Mouse (Mus musculus) heart, embryonic 16.5 days (tissue): ENCODE data around the gene Celsr1. TPM values are rescaled to one million over a fixed set of nuclear protein-coding genes. Genes with fewer than 3 reads are reported as not detected.
"Not testable (repeated sequence)": the region's sequence is repeated elsewhere in the genome, so short reads cannot be mapped to it uniquely, and the experiment has no call there.

Experiments
- ATAC-seq: fragments of 200-750 bp; cut with Nextera tagmentation; replicated peaks from 2 replicates; pipeline ENCODE4 v1.8.0; 2017; ENCODE audit warnings: moderate number of reproducible peaks; ENCODE audit not compliant: insufficient read depth, low FRiP score; ENCODE audit errors: extremely low read depth
- H3K27ac ChIP-seq: fragments of 300-500 bp; sonication (generic); 2 replicates; pipeline ENCODE4 v1.5.1; 2014; ENCODE audit warnings: mild to moderate bottlenecking, low read length, control low read depth, moderate library complexity
- H3K27me3 ChIP-seq: fragments of 300-500 bp; sonication (generic); 2 replicates; pipeline ENCODE4 v1.6.1; 2014; ENCODE audit warnings: low read length, mixed read lengths; ENCODE audit not compliant: control insufficient read depth, insufficient read depth
- H3K36me3 ChIP-seq: fragments of 300-500 bp; sonication (generic); 2 replicates; pipeline ENCODE4 v1.6.1; 2014; ENCODE audit not compliant: control insufficient read depth, insufficient read depth
- H3K4me1 ChIP-seq: fragments of 300-500 bp; sonication (generic); 2 replicates; pipeline ENCODE4 v1.6.1; 2014; ENCODE audit warnings: low read length, mixed read lengths; ENCODE audit not compliant: control insufficient read depth, insufficient read depth
- H3K4me2 ChIP-seq: fragments of 300-500 bp; sonication (generic); 2 replicates; pipeline ENCODE4 v1.6.1; 2014; ENCODE audit warnings: low read depth, mild to moderate bottlenecking, control low read depth, low read length
- H3K4me3 ChIP-seq: fragments of 300-500 bp; sonication (generic); 2 replicates; pipeline ENCODE4 v1.5.1; 2014; ENCODE audit warnings: mild to moderate bottlenecking, control low read depth, low read length
- H3K9ac ChIP-seq: fragments of 300-500 bp; sonication (generic); 2 replicates; pipeline ENCODE4 v1.6.1; 2014; ENCODE audit warnings: low read length, control low read depth
- H3K9me3 ChIP-seq: fragments of 300-500 bp; sonication (generic); replicated peaks from 2 replicates; pipeline ENCODE4 v1.6.1; 2016; ENCODE audit warnings: low read length; ENCODE audit not compliant: control insufficient read depth
- WGBS: fragments of 180-500 bp; shearing (Covaris S2); extraction: QIAGEN DNeasy Blood & Tissue Kit; methylation state at CpG from one replicate; pipeline ENCODE4 v1.1.7; 2014; 5-methylcytosine and 5-hydroxymethylcytosine counted together
- polyA plus RNA-seq: library from polyadenylated mRNA; unstranded; fragments of >200 nt; fragmentation: Nextera tagmentation; extraction: Ambion mirVana; gene quantifications from 2 replicates; pipeline ENCODE4 v1.2.1, GENCODE M21; 2015

The Celsr1 gene
- polyA plus RNA-seq, 1 experiment from 2014 or later, result 1.7 TPM

DNA sequence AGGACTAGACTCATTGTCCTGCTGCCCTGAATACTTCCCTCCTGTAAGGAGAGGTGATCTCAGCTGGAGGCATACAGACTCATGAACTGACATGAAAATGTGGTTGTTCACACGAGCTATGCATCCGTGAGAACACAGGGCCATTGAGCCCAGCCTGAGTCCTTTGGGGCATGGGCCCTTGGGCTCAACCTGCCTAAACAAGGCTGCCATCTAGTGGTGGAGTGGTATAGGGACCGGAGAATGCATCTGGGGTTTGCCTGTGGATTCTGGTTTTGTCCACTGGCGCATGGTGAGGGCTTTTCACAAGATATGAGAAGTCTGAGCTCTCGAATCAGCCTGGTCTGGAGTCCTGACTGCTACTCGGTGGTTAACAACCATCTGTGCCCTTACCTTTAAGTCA lies 165.9 kb downstream of the Celsr1 start:
- H3K27me3 ChIP-seq, result no peaks in the 10 kb centered on the region
- no peak; the same call in 1 of the 2 replicates for ATAC-seq
- 43% methylated on average over 6 of the region's 6 CpGs for WGBS
- peaks cover 67% of the 10 kb centered on the region for H3K36me3 ChIP-seq
- no peak overlapping the region for H3K4me2 ChIP-seq
- no peak overlapping the region for H3K9ac ChIP-seq
- H3K4me1 ChIP-seq, result no peaks in the 10 kb centered on the region
- H3K9me3 ChIP-seq, result no peaks in the 10 kb centered on the region
- no peak overlapping the region for H3K27ac ChIP-seq
- H3K4me3 ChIP-seq, result no peak overlapping the region

DNA sequence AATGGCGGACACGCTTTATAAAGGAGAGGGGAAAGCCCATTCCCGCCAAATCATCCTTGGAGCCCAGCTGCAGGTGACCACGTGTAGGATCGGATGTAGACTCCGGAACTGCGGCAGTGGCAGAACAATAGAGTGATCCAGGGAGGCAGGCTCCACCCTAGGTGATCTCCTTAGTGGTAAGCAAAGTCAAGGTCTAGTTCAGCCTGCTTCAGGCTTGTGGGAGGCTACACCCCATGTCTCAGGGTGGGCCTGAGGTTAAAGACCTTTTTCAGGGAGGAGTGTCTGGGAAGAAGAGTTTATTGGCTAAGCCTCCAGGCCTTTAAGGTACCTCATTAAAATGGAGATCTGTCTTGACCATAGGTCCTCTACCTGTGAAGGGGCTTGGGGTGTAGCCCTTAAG lies 167.7 kb downstream of the Celsr1 start:
- H3K4me2 ChIP-seq, H3K27ac ChIP-seq, H3K9me3 ChIP-seq, H3K9ac ChIP-seq, H3K4me1 ChIP-seq, ATAC-seq, H3K27me3 ChIP-seq, H3K4me3 ChIP-seq: not testable (repeated sequence)
- peaks cover 56% of the 10 kb centered on the region for H3K36me3 ChIP-seq
- 90% methylated on average over 7 of the region's 7 CpGs for WGBS

DNA sequence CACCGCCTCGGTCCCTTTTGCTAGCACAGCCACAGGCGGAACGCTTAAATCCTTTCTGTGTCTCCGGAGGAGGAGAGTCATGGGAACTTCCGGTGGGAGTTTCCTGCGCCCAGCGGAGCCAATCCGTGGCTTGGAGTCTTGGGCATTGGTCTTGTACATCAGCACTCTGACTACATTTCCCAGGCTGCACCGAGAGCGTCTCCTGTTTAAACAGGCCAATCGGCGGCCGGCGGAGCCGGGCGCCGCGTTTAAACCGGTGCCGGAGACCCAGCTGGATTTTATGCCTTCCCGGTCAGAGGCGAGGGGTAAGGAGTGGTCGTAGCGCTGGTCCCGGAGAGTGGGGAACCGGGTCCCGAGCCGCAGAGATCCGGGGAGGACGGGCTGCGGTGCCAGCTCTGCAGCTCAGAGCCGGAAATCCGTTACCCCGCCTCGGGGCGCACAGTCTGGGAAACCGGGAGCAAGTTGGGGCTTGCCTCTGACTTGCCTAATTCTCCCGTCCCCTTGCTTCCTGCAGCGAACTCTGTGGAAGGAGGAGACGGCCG lies 174.0 kb downstream of the Celsr1 start, which contains the start of gene Gtse1:
Gtse1 (plus strand) TSS at position 256 of the 542 bp plus-strand sequence.
- Histone ChIP-seq H3K4me2 (peak within 1 kb of the TSS; percentile 79), H3K9me3 (no peaks in the 10 kb centered on the region), H3K4me1 (peaks cover 18% of the 10 kb centered on the region), H3K27me3 (no peaks in the 10 kb centered on the region), H3K27ac (peak within 1 kb of the TSS; percentile 65), H3K36me3 (peaks cover 23% of the 10 kb centered on the region), H3K9ac (peak within 1 kb of the TSS; percentile 81), H3K4me3 (peak within 1 kb of the TSS; percentile 63)
- peak; percentile 98 for ATAC-seq
- WGBS, result under 1% methylated on average over 42 of the region's 42 CpGs

DNA sequence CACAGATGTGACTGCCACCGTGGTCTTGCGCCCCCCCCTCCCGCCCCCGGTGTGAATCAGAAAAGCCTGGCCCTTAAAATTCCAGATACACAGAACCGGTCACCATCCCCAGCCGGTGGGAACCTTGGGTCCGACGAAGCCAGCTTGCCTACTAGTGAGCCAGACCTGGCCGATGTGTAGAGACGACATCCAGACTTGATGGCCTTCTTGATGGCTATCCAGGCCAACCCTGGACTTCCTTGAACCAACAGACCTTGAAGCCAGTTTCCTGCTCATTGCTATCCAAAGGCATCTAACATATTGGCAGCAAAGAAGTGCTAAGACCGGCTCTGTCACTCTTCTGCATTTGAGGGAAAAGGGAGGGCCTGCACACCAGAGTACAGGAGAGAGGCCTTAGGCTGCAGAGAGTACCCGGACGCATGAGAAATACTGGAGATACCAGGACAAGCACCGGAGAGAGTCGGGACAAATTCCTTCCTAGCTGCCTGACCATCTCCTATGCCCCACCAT lies 174.5 kb downstream of the Celsr1 start:
- H3K4me2 ChIP-seq, result peak overlapping the region; percentile 66
- ATAC-seq, result no peak

DNA sequence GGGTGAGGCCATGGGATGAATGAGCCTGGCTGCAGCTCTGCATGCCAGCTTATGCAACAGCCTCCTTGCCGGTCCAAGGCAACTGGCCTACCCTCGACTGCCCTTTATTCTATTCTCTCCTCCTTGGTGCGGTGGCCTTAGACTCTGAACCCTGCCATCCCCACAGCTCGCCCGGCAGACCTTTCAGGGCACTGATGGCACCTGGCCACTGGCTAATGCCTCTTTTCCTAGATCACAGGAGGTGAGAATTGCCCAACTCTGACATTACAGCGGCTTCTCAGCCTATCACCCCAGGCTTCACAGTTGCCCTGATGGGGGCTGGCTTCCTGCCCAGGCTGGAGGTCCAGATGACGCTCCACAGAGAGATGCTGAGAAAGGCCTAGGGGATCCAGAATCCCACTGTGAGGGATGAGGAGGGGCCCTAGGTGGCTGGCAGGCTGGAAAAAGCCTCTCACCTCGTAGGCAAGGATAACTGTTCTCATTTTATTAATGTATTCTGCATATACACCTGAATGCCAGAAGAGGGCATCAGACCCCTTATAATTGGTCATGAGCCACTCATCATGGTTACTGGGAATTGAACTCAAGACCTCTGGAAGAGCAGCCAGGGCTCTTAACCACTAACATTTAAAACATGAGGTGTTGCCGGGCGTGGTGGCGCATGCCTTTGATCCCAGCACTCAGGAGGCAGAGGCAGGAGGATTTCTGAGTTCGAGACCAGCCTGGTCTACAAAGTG lies 181.8 kb downstream of the Celsr1 start:
- H3K4me3 ChIP-seq, result no peak overlapping the region
- no peak overlapping the region for H3K9ac ChIP-seq
- no peaks in the 10 kb centered on the region for H3K27me3 ChIP-seq
- H3K36me3 ChIP-seq, result no peaks in the 10 kb centered on the region
- no peak overlapping the region for H3K4me2 ChIP-seq
- H3K27ac ChIP-seq, result no peak overlapping the region
- no peak for ATAC-seq
- no peaks in the 10 kb centered on the region for H3K9me3 ChIP-seq
- H3K4me1 ChIP-seq, result no peaks in the 10 kb centered on the region
- 69% methylated on average over 12 of the region's 12 CpGs for WGBS

More for the DNA sequence above, 174.5 kb downstream of the Celsr1 start:
- peak overlapping the region; percentile 65 for H3K27ac ChIP-seq
- no peaks in the 10 kb centered on the region for H3K9me3 ChIP-seq
- H3K36me3 ChIP-seq, result peaks cover 17% of the 10 kb centered on the region
- H3K4me3 ChIP-seq, result peak overlapping the region; percentile 63
- peak overlapping the region; percentile 81 for H3K9ac ChIP-seq
- peaks cover 18% of the 10 kb centered on the region for H3K4me1 ChIP-seq
- WGBS, result 12% methylated on average over 15 of the region's 15 CpGs
- H3K27me3 ChIP-seq, result no peaks in the 10 kb centered on the region

Other genes with a start within 250 kb of the Celsr1 start
- 48.8 and 49.8 TPM in 2 replicates for gene Cdpf1, start 222.1 kb downstream of the Celsr1 start, polyA plus RNA-seq
- 0.50 and 0.53 TPM in 2 replicates for gene Pkdrej, start 212.0 kb downstream of the Celsr1 start, polyA plus RNA-seq
- 4.9 and 6.2 TPM in 2 replicates for gene Ttc38, start 201.5 kb downstream of the Celsr1 start, polyA plus RNA-seq
- 24.8 and 25.5 TPM in 2 replicates for gene Gtse1, start 174.0 kb downstream of the Celsr1 start, polyA plus RNA-seq
- gene Trmu, start 154.5 kb downstream of the Celsr1 start, polyA plus RNA-seq, result 36.3 and 40.5 TPM in 2 replicates
- gene Gramd4, start 23.9 kb upstream of the Celsr1 start, polyA plus RNA-seq, result 18.7 and 22.2 TPM in 2 replicates
- 18.7 and 19.3 TPM in 2 replicates for gene Cerk, start 152.4 kb upstream of the Celsr1 start, polyA plus RNA-seq
- gene Tbc1d22a, start 180.7 kb upstream of the Celsr1 start, polyA plus RNA-seq, result 11.5 and 12.6 TPM in 2 replicates